1 mouse cellular context compared by ENCODE assay signal in genomic region chr5:130256678-130257271, GRCm38 (mm10).
TF ChIP-seq lines count a peak whose summit lies in the region.

No protein-coding gene starts in this region.

TF ChIP-seq in CH12.LX, 34 proteins besides CTCF, POLR2A, EP300 and RAD21 (continued from another document):
- TF ChIP-seq MAX (IDR thresholded peaks at IDR 0.05; ENCODE audit: low read length) (peak; percentile 15; the same call in 1 of the 2 replicates), MYC (IDR thresholded peaks at IDR 0.05; ENCODE audit: low read depth, low read length) (peak; percentile 58; the same call in 1 of the 2 replicates), USF1 (IDR thresholded peaks at IDR 0.05; ENCODE audit: low read depth, low read length) (no peak), CHD1 (IDR thresholded peaks at IDR 0.05; ENCODE audit: low read depth, low read length) (no peak), BHLHE40 (IDR thresholded peaks at IDR 0.05; ENCODE audit: low read depth, low read length) (0 out of 2 replicates have a peak, but pooled peaks have one; percentile 30), MAZ (IDR thresholded peaks at IDR 0.05; ENCODE audit: low read depth, low read length) (no peak), GABPA (IDR thresholded peaks at IDR 0.05; ENCODE audit: insufficient replicate concordance, low read depth, low read length) (no peak), ZMIZ1 (IDR thresholded peaks at IDR 0.05; ENCODE audit: low read depth, low read length) (peak; percentile 84; the same call in 1 of the 2 replicates), ETS1 (conservative IDR thresholded peaks at IDR 0.05; ENCODE audit: low read depth, low read length) (no peak), SMC3 (IDR thresholded peaks at IDR 0.05; ENCODE audit: low read depth, low read length) (no peak), MXI1 (IDR thresholded peaks at IDR 0.05; ENCODE audit: low read depth, low read length) (peak; percentile 84), TBP (conservative IDR thresholded peaks at IDR 0.05; ENCODE audit: low read depth, low read length) (peak; percentile 96), TCF12 (IDR thresholded peaks at IDR 0.05; ENCODE audit: low read depth, low read length) (peak; percentile 87), KAT2A (IDR thresholded peaks at IDR 0.05; ENCODE audit: insufficient replicate concordance, low read length) (peak; percentile 70; the same call in 1 of the 2 replicates), SIN3A (IDR thresholded peaks at IDR 0.05; ENCODE audit: low read length) (peak; percentile 84; the same call in 1 of the 2 replicates), NRF1 (IDR thresholded peaks at IDR 0.05; ENCODE audit: low read depth, low read length) (peak; percentile 43)
